Mouse (Mus musculus) adrenal gland, adult (tissue): ENCODE data around the gene 6430571L13Rik.

Source experiments
- DNase-seq, 2 experiments: peaks; one replicate each; pipeline ENCODE4 v3.0.0; 2022 to 2023; ENCODE audit warnings: low spot score in 1 of 2; ENCODE audit not compliant: inconsistent age in 2 of 2

Gene 6430571L13Rik

DNA sequence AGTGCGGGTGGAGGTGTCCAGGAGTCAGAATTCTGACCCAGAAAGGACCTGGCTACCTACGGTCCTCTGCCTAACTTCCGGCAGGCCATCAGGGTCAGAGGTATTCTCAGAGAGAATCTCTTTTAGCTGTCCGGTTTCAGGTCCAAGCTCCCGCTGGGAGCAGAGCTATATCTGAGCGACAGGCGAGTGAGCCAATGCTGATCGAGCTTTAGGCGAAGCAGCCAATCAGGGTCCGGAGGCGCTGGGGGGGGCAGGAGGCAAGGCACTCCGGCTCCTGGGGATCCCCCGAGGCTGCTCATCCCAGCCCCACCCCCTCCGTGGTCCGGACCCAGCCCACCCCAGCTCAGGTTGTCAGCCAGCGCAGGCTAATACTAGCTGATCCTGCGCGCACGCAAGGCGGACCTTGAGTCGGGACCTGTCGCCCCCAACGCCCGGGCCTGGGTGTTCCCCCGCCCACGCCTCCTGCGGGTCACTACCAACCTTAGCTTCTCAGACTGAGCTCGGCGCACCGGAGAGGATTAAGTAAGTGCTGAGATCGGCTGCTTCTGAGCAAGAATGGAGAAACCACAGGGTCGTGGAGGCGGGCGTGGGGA is at the start of gene 6430571L13Rik:
Gene 6430571L13Rik (plus strand): TSS at position 336 of the 593 bp plus-strand sequence.
- DNase-seq: peak; percentile 94 to 98

DNA sequence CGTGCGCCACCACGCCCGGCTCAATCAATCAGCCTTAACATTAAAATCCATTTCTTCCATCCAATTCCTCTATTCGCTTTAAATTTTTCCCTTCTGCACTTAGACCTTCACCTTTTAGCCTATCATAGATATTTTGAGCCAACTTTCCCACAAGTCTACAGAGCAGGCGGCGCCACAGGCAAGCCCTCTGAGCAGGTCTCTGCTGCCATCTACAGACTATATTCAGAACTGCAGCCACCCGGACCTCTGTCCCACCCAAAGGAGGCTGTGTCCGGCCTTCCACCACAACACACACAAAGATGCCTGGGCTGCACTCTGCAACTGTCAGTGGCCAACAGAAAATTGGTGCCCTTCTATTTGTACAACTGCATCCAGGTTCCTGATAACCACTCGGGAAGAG is 49.5 kb upstream of the 6430571L13Rik start:
- peak; percentile 83 to 95 for DNase-seq

DNA sequence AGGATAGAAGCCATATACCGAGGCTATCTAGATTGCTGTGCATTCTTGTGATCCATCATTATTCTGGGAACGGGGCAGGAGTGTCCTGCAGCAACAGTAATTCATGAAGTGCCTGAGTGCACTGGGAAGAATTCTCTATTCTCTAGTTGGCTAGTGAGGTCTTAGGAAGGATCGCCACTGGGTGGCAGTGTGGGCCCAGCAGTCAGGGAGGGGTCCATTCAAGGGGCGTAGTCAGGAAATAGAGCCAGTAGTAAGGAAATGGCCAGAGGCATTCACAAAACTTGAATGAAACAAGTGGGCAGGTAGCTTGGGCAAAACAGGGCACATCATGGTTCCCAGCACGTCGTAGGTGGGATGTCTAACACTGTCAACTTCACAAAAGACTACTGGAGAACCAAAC is 46.2 kb upstream of the 6430571L13Rik start:
- peak; percentile 69 to 93 for DNase-seq

- DNase-seq: no peak
These were observed 44.8 kb upstream of the 6430571L13Rik start for GRCm38 (mm10) chr9:107295616-107296015.

DNA sequence AAGGTAGTCTGAATTCAATTTTAAA is 44.6 kb upstream of the 6430571L13Rik start, which contains the start of gene Cish:
Gene Cish (plus strand): TSS at position 11 of the 25 bp plus-strand sequence.
- DNase-seq: no peak

DNA sequence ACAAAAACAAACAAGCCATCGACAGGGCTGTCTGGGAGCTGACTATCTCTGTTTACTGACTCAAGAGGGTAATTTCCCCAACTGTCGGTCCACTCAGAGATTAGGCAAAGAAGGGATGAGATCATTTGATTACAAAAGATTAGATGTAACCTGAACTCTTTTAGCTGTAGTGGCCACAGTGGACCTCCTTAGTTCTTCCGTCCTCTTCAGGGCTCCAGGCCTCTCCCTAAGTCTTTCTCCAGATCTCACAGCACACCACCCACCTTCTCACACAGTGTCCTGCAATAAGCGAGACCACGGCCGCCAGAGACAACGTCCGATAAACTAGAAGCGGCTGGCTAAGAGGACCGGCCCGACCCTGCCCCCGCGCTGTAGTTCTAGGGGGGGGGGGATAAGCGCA is 44.4 kb upstream of the 6430571L13Rik start:
- no peak for DNase-seq

DNA sequence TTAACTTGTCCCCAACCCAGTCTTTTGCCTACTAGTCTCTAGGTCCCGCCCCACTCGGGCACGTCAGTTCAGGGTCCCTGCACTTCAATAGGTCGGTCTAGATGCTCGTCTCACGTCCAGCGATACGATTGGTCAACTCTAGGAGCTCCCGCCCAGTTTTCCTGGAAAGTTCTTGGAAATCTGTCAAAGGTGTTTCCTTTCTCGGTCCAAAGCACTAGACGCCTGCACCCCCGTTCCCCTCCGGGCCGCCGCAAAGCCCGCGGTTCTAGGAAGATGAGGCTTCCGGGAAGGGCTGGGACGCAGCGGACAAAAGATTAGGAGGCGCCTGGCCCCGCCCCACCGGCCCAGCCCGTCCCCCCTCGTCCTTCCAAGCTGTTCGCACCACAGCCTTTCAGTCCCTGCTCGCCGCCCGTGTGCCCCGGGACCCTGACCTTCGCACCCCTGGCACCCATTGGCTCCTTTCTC is 43.9 kb upstream of the 6430571L13Rik start:
- DNase-seq: peak; percentile 94 to 100

DNA sequence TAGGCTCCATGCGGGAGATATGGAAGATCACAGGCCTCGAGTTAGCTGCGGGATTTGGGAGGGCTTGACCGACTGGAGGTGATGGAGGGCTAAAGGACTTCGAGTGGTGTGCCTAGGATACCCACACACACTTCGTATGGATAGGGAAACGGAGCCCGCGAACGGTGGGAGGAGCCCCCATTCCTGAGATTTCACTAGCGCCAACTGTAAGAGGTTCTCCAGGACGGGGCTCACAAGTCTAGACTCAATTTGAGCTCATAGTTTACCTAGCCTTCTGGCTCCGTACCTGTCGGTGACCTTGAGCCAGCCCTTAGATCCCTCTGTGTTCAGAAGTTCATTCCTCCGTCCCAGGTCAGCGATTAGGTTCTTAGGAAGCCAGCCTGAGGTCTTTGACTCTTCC is 43.3 kb upstream of the 6430571L13Rik start:
- DNase-seq: no peak

DNA sequence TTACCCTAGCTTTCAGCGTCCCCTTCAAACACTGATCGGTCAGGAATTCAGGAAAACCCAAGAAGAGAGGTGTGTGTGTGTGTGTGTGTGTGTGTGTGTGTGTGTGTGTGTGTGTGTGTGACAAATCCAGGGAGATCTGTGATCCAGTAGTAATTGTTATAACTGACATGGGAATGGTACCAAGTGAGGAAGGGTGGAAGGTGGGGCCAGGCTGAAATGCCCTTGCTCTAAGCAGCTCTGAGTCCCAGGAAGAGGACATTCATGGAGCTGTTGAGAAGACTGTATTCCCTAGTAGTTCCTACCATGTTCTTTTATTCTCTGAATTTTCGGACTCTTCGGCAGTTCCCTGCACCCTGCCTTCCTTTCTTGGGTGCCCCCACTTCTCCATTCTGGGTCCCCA is 42.7 kb upstream of the 6430571L13Rik start:
- peak in 1 of 2 experiments; percentile 45 for DNase-seq

- no peak for DNase-seq
These were observed 42.2 kb upstream of the 6430571L13Rik start for GRCm38 (mm10) chr9:107298059-107298780.

GRCm38 (mm10) chr9:107298876-107299275 is 41.5 kb upstream of the 6430571L13Rik start:
- DNase-seq: no peak

DNA sequence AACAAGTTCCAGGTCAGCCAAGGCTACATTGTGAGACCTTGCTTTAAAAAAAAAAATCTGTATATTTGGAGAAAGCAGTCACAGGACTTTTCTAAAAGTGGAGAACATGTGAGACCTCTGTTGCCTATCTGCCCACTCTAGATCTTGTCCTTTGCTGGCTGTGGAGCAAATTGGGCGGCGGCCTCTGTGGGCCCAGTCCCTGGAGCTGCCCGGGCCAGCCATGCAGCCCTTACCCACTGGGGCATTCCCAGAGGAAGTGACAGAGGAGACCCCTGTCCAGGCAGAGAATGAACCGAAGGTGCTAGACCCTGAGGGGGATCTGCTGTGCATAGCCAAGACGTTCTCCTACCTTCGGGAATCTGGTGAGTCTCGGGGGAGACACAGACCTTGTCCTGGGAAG is 40.6 kb upstream of the 6430571L13Rik start:
- DNase-seq: no peak

- no peak for DNase-seq
These were observed 40.0 kb upstream of the 6430571L13Rik start for GRCm38 (mm10) chr9:107300224-107300973.

GRCm38 (mm10) chr9:107301554-107302331 is 38.7 kb upstream of the 6430571L13Rik start:
- no peak for DNase-seq

GRCm38 (mm10) chr9:107302592-107302991 is 37.8 kb upstream of the 6430571L13Rik start:
- DNase-seq: no peak

- no peak for DNase-seq
These were observed 37.1 kb upstream of the 6430571L13Rik start for GRCm38 (mm10) chr9:107303121-107303820.

GRCm38 (mm10) chr9:107303900-107304299 is 36.5 kb upstream of the 6430571L13Rik start:
- DNase-seq: no peak

DNA sequence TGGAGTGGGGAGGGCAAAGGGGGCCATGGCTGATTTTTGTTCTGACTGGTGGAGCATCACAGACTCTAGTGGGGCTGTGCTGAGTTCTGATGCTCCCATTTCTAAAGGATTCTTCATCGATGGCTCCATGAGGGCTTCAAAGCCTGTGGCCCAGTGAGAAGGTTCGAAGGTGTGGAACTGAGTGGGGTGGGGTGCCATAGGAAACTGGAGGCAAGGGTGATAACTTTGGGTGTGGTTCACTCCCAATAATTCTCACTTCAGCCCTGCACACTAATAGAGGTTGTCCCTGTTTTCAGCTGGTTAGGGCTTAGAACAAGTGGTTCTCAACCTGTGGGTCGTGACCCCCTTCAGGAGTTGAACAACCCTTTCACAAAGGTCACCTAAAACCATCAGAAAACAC is 36.0 kb upstream of the 6430571L13Rik start:
- DNase-seq: no peak

GRCm38 (mm10) chr9:107305012-107305411 is 35.4 kb upstream of the 6430571L13Rik start:
- no peak for DNase-seq

DNA sequence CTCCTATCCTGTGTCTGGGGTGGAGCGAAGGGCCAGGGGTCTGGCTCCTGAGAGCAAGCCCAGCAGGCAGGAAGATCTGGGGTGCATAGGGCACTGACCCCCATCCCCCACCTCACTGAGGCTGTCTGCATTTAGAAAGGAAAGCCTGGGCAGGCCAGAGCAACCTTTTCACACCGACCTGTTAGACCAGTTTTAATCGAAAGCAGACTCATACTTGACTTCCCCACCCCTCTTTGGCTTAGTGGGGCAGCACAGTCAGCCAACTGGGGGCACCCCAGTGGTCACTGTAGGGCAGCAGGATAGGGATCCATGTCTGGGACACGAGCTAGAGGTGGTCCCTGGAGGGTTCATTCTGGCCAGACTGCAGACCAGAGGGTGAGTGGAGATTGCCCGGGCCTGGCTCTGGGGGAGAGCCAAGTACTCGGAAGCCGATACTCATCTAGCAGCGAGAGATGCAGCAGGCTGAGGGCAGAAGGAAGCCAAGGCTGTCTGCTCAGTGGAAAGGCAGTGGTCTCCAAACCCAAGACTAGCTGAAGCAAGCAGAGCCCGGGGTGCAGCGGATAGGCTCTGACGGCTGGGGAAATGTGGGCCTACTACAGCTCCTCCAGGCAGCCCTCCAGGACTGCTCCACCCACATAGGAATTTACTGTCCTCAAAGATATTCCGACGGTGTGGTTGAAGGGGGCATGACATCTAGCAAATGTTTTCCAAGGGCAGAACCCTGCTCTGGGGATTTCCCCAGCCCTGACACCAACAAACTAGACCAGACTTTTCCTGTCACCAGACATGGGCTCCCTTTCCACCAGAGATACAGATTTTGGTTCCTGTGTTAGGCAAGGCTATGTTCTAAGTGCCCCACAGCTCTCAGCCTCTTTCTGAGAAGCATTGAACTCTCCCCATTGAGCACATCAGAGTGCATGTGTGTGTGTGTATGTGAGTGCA is 34.5 kb upstream of the 6430571L13Rik start:
- no peak for DNase-seq
